Mouse (Mus musculus) liver, postnatal 0 days (tissue): ENCODE data around the gene Gtf2b. TPM values are rescaled to one million over a fixed set of nuclear protein-coding genes. Genes with fewer than 3 reads are reported as not detected.

ENCODE experiments used
- ATAC-seq: fragments of 200-750 bp; cut with Nextera tagmentation; 2 replicates; pipeline ENCODE4 v1.8.0; 2017; ENCODE audit warnings: mild to moderate bottlenecking, moderate library complexity
- DNase-seq: peaks from one replicate; pipeline ENCODE4 v3.0.0-alpha.2; 2016
- H3K27ac ChIP-seq: fragments of 300-500 bp; sonication (generic); 2 replicates; pipeline ENCODE4 v1.5.1; 2014; ENCODE audit warnings: antibody characterized with exemption, moderate library complexity, mild to moderate bottlenecking, low read depth
- H3K27me3 ChIP-seq: fragments of 300-500 bp; sonication (generic); 2 replicates; pipeline ENCODE4 v1.6.1; 2014; ENCODE audit warnings: low read length, control low read depth, mixed read lengths; ENCODE audit not compliant: insufficient read depth
- H3K36me3 ChIP-seq: fragments of 300-500 bp; sonication (generic); replicated peaks from 2 replicates; pipeline ENCODE4 v1.6.1; 2014; ENCODE audit warnings: mild to moderate bottlenecking, control low read depth, low read length, moderate library complexity, mixed read lengths; ENCODE audit not compliant: insufficient read depth
- H3K4me1 ChIP-seq: fragments of 300-500 bp; sonication (generic); 2 replicates; pipeline ENCODE4 v1.6.1; 2014; ENCODE audit warnings: antibody characterized with exemption, mild to moderate bottlenecking, control low read depth; ENCODE audit not compliant: insufficient read depth
- H3K4me2 ChIP-seq: fragments of 300-500 bp; sonication (generic); 2 replicates; pipeline ENCODE4 v1.6.1; 2014; ENCODE audit warnings: low read depth, mild to moderate bottlenecking, low read length, moderate library complexity, mixed read lengths
- H3K4me3 ChIP-seq: fragments of 300-500 bp; sonication (generic); 2 replicates; pipeline ENCODE4 v1.5.1; 2014; ENCODE audit warnings: low read depth, low read length
- H3K9ac ChIP-seq: fragments of 300-500 bp; sonication (generic); replicated peaks from 2 replicates; pipeline ENCODE4 v1.6.1; 2014; ENCODE audit warnings: mild to moderate bottlenecking, moderate library complexity
- H3K9me3 ChIP-seq: fragments of 300-500 bp; sonication (generic); 2 replicates; pipeline ENCODE4 v1.6.1; 2016; ENCODE audit warnings: mild to moderate bottlenecking, control low read depth, low read length, mixed read lengths
- CTCF ChIP-seq: sonication (generic); IDR thresholded peaks from 2 replicates; pipeline ENCODE4 v1.5.1; 2016; ENCODE audit warnings: antibody characterized with exemption, low read depth
- EP300 ChIP-seq: IDR thresholded peaks from 2 replicates; pipeline ENCODE4 v1.6.1; 2016; ENCODE audit warnings: antibody characterized with exemption, low read depth, mild to moderate bottlenecking
- WGBS: fragments of 180-500 bp; shearing (Covaris S2); extraction: QIAGEN DNeasy Blood & Tissue Kit; methylation state at CpG from one replicate; pipeline ENCODE4 v1.1.7; 2014; ENCODE audit not compliant: insufficient replicate concordance; 5-methylcytosine and 5-hydroxymethylcytosine counted together
- polyA plus RNA-seq: library from polyadenylated mRNA; unstranded; fragments of >200 nt; fragmentation: Nextera tagmentation; extraction: Ambion mirVana; gene quantifications from 2 replicates; pipeline ENCODE4 v1.2.1, GENCODE M21; 2015

Gene Gtf2b
- polyA plus RNA-seq, 1 experiment from 2014 or later: 74.6 TPM

DNA sequence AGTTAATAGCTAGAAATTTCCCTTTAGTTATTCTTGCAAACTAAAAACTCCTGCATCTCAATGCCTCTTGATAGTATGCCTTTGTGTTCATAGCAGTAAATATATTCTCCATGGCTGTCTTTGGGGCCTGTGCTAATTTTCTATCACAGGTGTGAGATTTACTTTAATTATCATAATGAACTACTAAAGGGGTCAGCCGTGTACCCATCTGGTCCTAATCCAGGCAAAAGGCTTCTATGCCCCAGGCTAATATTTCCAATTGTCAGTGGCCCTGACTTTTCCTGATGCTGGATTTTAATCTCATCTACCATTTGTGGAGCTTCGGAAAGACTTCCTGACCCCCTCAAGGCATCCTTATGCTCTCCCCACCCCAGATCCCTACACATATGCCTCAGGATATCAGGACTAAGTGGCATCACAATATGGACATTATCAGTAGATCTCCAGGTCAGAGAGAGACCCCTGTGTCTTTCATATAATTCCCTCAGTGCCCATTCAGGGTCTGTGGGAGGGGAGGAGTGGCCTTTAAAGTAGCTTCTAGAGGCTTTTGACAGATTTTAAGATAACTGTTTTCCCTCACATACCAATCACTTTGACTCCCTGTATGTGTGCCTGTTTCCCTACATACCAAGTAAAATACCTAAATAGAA, 21.7 kb downstream of the Gtf2b start:
- Histone ChIP-seq H3K4me3 (no peak overlapping the region), H3K27ac (no peak overlapping the region), H3K9me3 (no peaks in the 10 kb centered on the region), H3K36me3 (peaks cover 53% of the 10 kb centered on the region), H3K4me2 (no peak overlapping the region), H3K4me1 (no peaks in the 10 kb centered on the region), H3K27me3 (no peaks in the 10 kb centered on the region), H3K9ac (no peak overlapping the region)
- ATAC-seq (no peak), DNase-seq (no peak)
- no peak for TF ChIP-seq CTCF
- WGBS: 82% methylated on average over 2 of the region's 2 CpGs

- Histone ChIP-seq H3K9me3 (no peaks in the 10 kb centered on the region), H3K9ac (no peak overlapping the region), H3K27me3 (no peaks in the 10 kb centered on the region), H3K27ac (no peak overlapping the region), H3K4me3 (no peak overlapping the region), H3K36me3 (peaks cover 61% of the 10 kb centered on the region), H3K4me1 (no peaks in the 10 kb centered on the region), H3K4me2 (no peak overlapping the region)
- DNase-seq (no peak), ATAC-seq (no peak; the same call in 1 of the 2 replicates)
- TF ChIP-seq EP300 (no peak), CTCF (no peak)
- WGBS: 78% methylated on average over 3 of the region's 3 CpGs
These were observed 30.7 kb downstream of the Gtf2b start for GRCm38 (mm10) chr3:142795587-142795986.

DNA sequence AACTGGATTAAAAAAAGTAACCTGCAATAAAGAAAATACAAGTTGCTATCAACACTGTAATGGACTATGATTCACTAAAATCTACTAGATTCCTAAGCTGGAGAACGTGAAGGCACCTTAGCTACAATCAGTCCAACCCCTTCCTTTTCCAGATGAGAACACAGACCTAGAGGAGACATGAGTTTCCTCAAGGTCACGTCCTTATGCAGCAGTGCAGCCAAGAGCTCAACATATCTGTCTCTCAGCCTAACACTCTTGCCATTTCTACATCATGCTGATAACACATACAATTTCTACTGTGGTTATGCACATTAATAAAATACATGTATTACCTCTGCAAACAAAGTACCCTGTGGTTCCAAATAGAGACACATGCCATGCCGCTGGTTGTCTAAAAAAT, 46.7 kb downstream of the Gtf2b start:
- no peak overlapping the region for H3K9ac ChIP-seq

GRCm38 (mm10) chr3:142817506-142817905, 52.7 kb downstream of the Gtf2b start:
- no peak for TF ChIP-seq CTCF
- peaks cover 32% of the 10 kb centered on the region for H3K36me3 ChIP-seq
- DNase-seq (no peak), ATAC-seq (no peak)
- no peak overlapping the region for H3K27ac ChIP-seq
- no peaks in the 10 kb centered on the region for H3K4me1 ChIP-seq
- H3K4me2 ChIP-seq: no peak overlapping the region
- no peak overlapping the region for H3K9ac ChIP-seq
- H3K9me3 ChIP-seq: no peaks in the 10 kb centered on the region
- H3K27me3 ChIP-seq: no peaks in the 10 kb centered on the region
- WGBS: over 99% methylated on average over 3 of the region's 3 CpGs
- H3K4me3 ChIP-seq: no peak overlapping the region

More for the DNA sequence above, 46.7 kb downstream of the Gtf2b start:
- Histone ChIP-seq H3K27me3 (no peaks in the 10 kb centered on the region), H3K4me1 (no peaks in the 10 kb centered on the region), H3K27ac (no peak overlapping the region), H3K4me2 (no peak overlapping the region), H3K36me3 (peaks cover 49% of the 10 kb centered on the region), H3K9me3 (no peaks in the 10 kb centered on the region), H3K4me3 (no peak overlapping the region)
- TF ChIP-seq CTCF (no peak), EP300 (no peak)
- DNase-seq (no peak), ATAC-seq (no peak)
- WGBS: 86% methylated on average over 3 of the region's 3 CpGs

- H3K9me3 ChIP-seq: no peaks in the 10 kb centered on the region
- TF ChIP-seq CTCF (no peak), EP300 (no peak)
- no peak overlapping the region for H3K4me3 ChIP-seq
These were observed 58.8 kb downstream of the Gtf2b start for GRCm38 (mm10) chr3:142823606-142824005.

DNA sequence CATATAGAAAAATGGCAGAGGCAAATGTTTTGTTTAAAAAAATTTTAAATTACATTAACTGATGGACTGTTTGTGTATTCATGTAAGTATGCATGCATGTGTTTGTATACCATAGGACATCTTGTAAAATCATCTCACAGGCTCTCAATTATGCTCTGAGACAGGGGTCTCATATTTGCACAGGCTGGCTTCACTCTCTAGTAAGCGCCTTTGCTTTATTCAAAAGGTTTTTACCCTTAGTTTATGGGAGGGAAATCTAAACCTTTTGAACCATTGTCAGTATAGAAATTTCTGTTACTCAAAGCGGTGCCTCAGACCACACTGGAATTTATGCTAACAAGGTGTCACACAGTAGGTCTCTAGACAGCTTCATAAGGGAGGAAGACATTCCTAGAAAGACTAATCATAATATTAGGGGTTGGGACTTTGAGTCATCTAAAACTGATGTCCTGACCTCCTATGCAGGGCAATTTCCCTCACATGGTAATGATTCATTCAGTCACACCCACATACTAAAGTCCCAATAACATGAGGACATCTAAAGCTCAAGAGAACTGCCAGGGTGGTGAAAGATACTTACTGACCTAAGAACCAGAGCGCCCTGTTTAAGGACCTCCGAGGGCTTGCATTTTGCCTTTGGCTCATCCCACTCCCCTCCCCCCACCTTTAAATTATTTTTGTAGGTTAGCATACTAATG, 61.8 kb downstream of the Gtf2b start:
- Histone ChIP-seq H3K36me3 (peaks cover 45% of the 10 kb centered on the region), H3K4me2 (no peak overlapping the region), H3K27me3 (no peaks in the 10 kb centered on the region), H3K9me3 (no peaks in the 10 kb centered on the region), H3K4me3 (no peak overlapping the region), H3K4me1 (no peaks in the 10 kb centered on the region), H3K27ac (no peak overlapping the region), H3K9ac (no peak overlapping the region)
- no peak for TF ChIP-seq EP300
- TF ChIP-seq CTCF: no peak
- 95% methylated on average over 4 of the region's 4 CpGs for WGBS
- ATAC-seq (no peak), DNase-seq (no peak)

More at GRCm38 (mm10) chr3:142823606-142824005, 58.8 kb downstream of the Gtf2b start:
- peaks cover 49% of the 10 kb centered on the region for H3K36me3 ChIP-seq
- H3K9ac ChIP-seq: no peak overlapping the region
- WGBS: 91% methylated on average over 1 of the region's 1 CpGs
- H3K4me2 ChIP-seq: no peak overlapping the region
- H3K4me1 ChIP-seq: no peaks in the 10 kb centered on the region
- ATAC-seq: no peak
- H3K27ac ChIP-seq: no peak overlapping the region
- no peak for DNase-seq
- H3K27me3 ChIP-seq: no peaks in the 10 kb centered on the region
